Mouse (Mus musculus) lung, embryonic 15.5 days (tissue): ENCODE data around the gene Dnajb2. TPM values are rescaled to one million over a fixed set of nuclear protein-coding genes. Genes with fewer than 3 reads are reported as not detected.

Experiments used
- ATAC-seq: fragments of 200-750 bp; cut with Nextera tagmentation; 2 replicates; pipeline ENCODE4 v1.8.0; 2017; ENCODE audit warnings: moderate number of reproducible peaks, borderline replicate concordance; ENCODE audit not compliant: low FRiP score, low TSS enrichment; ENCODE audit errors: extremely low read depth
- H3K27ac ChIP-seq: fragments of 300-500 bp; sonication (generic); 2 replicates; pipeline ENCODE4 v1.5.1; 2015; ENCODE audit warnings: moderate library complexity, mild to moderate bottlenecking, inconsistent platforms
- H3K27me3 ChIP-seq: fragments of 300-500 bp; sonication (generic); 2 replicates; pipeline ENCODE4 v1.6.1; 2015; ENCODE audit warnings: inconsistent platforms
- H3K36me3 ChIP-seq: fragments of 300-500 bp; sonication (generic); 2 replicates; pipeline ENCODE4 v1.6.1; 2015; ENCODE audit warnings: inconsistent platforms
- H3K4me1 ChIP-seq: fragments of 300-500 bp; sonication (generic); 2 replicates; pipeline ENCODE4 v1.6.1; 2015; ENCODE audit warnings: inconsistent platforms
- H3K4me2 ChIP-seq: fragments of 300-500 bp; sonication (generic); 2 replicates; pipeline ENCODE4 v1.6.1; 2015; ENCODE audit warnings: inconsistent platforms, mild to moderate bottlenecking, moderate library complexity
- H3K4me3 ChIP-seq: fragments of 300-500 bp; sonication (generic); 2 replicates; pipeline ENCODE4 v1.5.1; 2015; ENCODE audit warnings: mild to moderate bottlenecking, inconsistent platforms
- H3K9ac ChIP-seq: fragments of 300-500 bp; sonication (generic); 2 replicates; pipeline ENCODE4 v1.6.1; 2015; ENCODE audit warnings: inconsistent platforms
- H3K9me3 ChIP-seq: fragments of 300-500 bp; sonication (generic); 2 replicates; pipeline ENCODE4 v1.6.1; 2016; ENCODE audit warnings: inconsistent platforms
- WGBS: fragments of 180-500 bp; shearing (Covaris S2); methylation state at CpG from one replicate; pipeline ENCODE4 v1.1.7; 2015; 5-methylcytosine and 5-hydroxymethylcytosine counted together
- polyA plus RNA-seq: library from polyadenylated mRNA; unstranded; fragments of >200 nt; fragmentation: Nextera tagmentation; extraction: Ambion mirVana; gene quantifications from 2 replicates; pipeline ENCODE4 v1.2.1, GENCODE M21; 2015

Dnajb2 gene
- polyA plus RNA-seq, 1 experiment from 2014 or later = 33.3 TPM

- Histone ChIP-seq H3K4me1 (peaks cover 4% of the 10 kb centered on the region), H3K27me3 (no peaks in the 10 kb centered on the region), H3K4me2 (no peak overlapping the region), H3K27ac (no peak overlapping the region), H3K9ac (no peak overlapping the region), H3K4me3 (no peak overlapping the region), H3K36me3 (no peaks in the 10 kb centered on the region), H3K9me3 (no peaks in the 10 kb centered on the region)
- WGBS = 52% methylated on average over 16 of the region's 16 CpGs
- no peak for ATAC-seq
Observed at GRCm38 (mm10) chr1:75253849-75254624, 17.8 kb downstream of the Dnajb2 start.

- ATAC-seq = no peak
- H3K4me2 ChIP-seq = no peak overlapping the region
- no peaks in the 10 kb centered on the region for H3K36me3 ChIP-seq
- peaks cover 4% of the 10 kb centered on the region for H3K4me1 ChIP-seq
- H3K4me3 ChIP-seq = no peak overlapping the region
- 63% methylated on average over 8 of the region's 8 CpGs for WGBS
- H3K27ac ChIP-seq = no peak overlapping the region
- H3K9ac ChIP-seq = no peak overlapping the region
- no peaks in the 10 kb centered on the region for H3K27me3 ChIP-seq
- H3K9me3 ChIP-seq = no peaks in the 10 kb centered on the region
Observed at GRCm38 (mm10) chr1:75254625-75255013, 18.4 kb downstream of the Dnajb2 start.

GRCm38 (mm10) chr1:75255516-75256046 is 19.4 kb downstream of the Dnajb2 start:
- no peak overlapping the region for H3K4me3 ChIP-seq
- no peaks in the 10 kb centered on the region for H3K36me3 ChIP-seq
- H3K4me1 ChIP-seq = peaks cover 4% of the 10 kb centered on the region
- H3K9ac ChIP-seq = no peak overlapping the region
- no peak overlapping the region for H3K4me2 ChIP-seq
- ATAC-seq = no peak
- no peak overlapping the region for H3K27ac ChIP-seq
- H3K9me3 ChIP-seq = no peaks in the 10 kb centered on the region
- WGBS = 59% methylated on average over 10 of the region's 10 CpGs
- H3K27me3 ChIP-seq = no peaks in the 10 kb centered on the region

GRCm38 (mm10) chr1:75261278-75261677 is 25.1 kb downstream of the Dnajb2 start:
- Histone ChIP-seq H3K4me2 (no peak overlapping the region), H3K9me3 (no peaks in the 10 kb centered on the region), H3K4me3 (no peak overlapping the region), H3K27me3 (peaks cover 52% of the 10 kb centered on the region), H3K4me1 (no peaks in the 10 kb centered on the region), H3K27ac (no peak overlapping the region), H3K36me3 (no peaks in the 10 kb centered on the region), H3K9ac (no peak overlapping the region)
- ATAC-seq = no peak

- 1% methylated on average over 40 of the region's 40 CpGs for WGBS
- H3K4me3 ChIP-seq = no peak overlapping the region
- ATAC-seq = no peak
Observed at GRCm38 (mm10) chr1:75262969-75263951, 27.1 kb downstream of the Dnajb2 start.

GRCm38 (mm10) chr1:75264091-75264880 is 28.1 kb downstream of the Dnajb2 start, which contains the start of gene Ptprn:
Gene Ptprn (minus strand): TSS chr1:75264502.
- WGBS = 13% methylated on average over 31 of the region's 32 CpGs
- no peaks in the 10 kb centered on the region for H3K9me3 ChIP-seq
- no peaks in the 10 kb centered on the region for H3K4me1 ChIP-seq
- peaks cover 53% of the 10 kb centered on the region for H3K27me3 ChIP-seq
- H3K4me3 ChIP-seq = no peak within 1 kb of the TSS
- H3K36me3 ChIP-seq = no peaks in the 10 kb centered on the region
- H3K9ac ChIP-seq = no peak within 1 kb of the TSS
- no peak within 1 kb of the TSS for H3K4me2 ChIP-seq
- no peak within 1 kb of the TSS for H3K27ac ChIP-seq
- no peak for ATAC-seq

More at GRCm38 (mm10) chr1:75262969-75263951, 27.1 kb downstream of the Dnajb2 start:
- Histone ChIP-seq H3K27ac (no peak overlapping the region), H3K36me3 (no peaks in the 10 kb centered on the region), H3K9ac (no peak overlapping the region), H3K4me2 (no peak overlapping the region), H3K4me1 (no peaks in the 10 kb centered on the region), H3K9me3 (no peaks in the 10 kb centered on the region), H3K27me3 (peaks cover 53% of the 10 kb centered on the region)

- no peak overlapping the region for H3K4me2 ChIP-seq
- no peak overlapping the region for H3K9ac ChIP-seq
- H3K27ac ChIP-seq = no peak overlapping the region
- ATAC-seq = no peak
- 6% methylated on average over 23 of the region's 23 CpGs for whole genome bisulfite sequencing
- H3K9me3 ChIP-seq = no peaks in the 10 kb centered on the region
- no peaks in the 10 kb centered on the region for H3K36me3 ChIP-seq
- no peak overlapping the region for H3K4me3 ChIP-seq
- no peaks in the 10 kb centered on the region for H3K4me1 ChIP-seq
- H3K27me3 ChIP-seq = peaks cover 21% of the 10 kb centered on the region; the same call in 1 of the 2 replicates
Observed at GRCm38 (mm10) chr1:75277195-75278188, 41.3 kb downstream of the Dnajb2 start.

GRCm38 (mm10) chr1:75278228-75278627 is 42.0 kb downstream of the Dnajb2 start, which contains the start of gene Resp18:
Gene Resp18 (minus strand): TSS chr1:75278415.
- WGBS = 6% methylated on average over 13 of the region's 13 CpGs
- peaks cover 21% of the 10 kb centered on the region; the same call in 1 of the 2 replicates for H3K27me3 ChIP-seq
- H3K9ac ChIP-seq = no peak within 1 kb of the TSS
- no peaks in the 10 kb centered on the region for H3K4me1 ChIP-seq
- no peak within 1 kb of the TSS for H3K4me3 ChIP-seq
- no peak within 1 kb of the TSS for H3K27ac ChIP-seq
- no peaks in the 10 kb centered on the region for H3K36me3 ChIP-seq
- no peak within 1 kb of the TSS for H3K4me2 ChIP-seq
- no peak for ATAC-seq
- H3K9me3 ChIP-seq = no peaks in the 10 kb centered on the region

- 67% methylated on average over 5 of the region's 5 CpGs for WGBS
- no peak for ATAC-seq
- Histone ChIP-seq H3K4me3 (no peak overlapping the region), H3K4me2 (no peak overlapping the region), H3K9ac (no peak overlapping the region), H3K27ac (no peak overlapping the region), H3K4me1 (no peaks in the 10 kb centered on the region), H3K9me3 (no peaks in the 10 kb centered on the region), H3K27me3 (peaks cover 11% of the 10 kb centered on the region; the same call in 1 of the 2 replicates), H3K36me3 (no peaks in the 10 kb centered on the region)
Observed at GRCm38 (mm10) chr1:75283017-75283416, 46.8 kb downstream of the Dnajb2 start.

GRCm38 (mm10) chr1:75284911-75285310 is 48.7 kb downstream of the Dnajb2 start:
- H3K27ac ChIP-seq = no peak overlapping the region
- no peak overlapping the region for H3K4me2 ChIP-seq
- H3K4me3 ChIP-seq = no peak overlapping the region
- no peaks in the 10 kb centered on the region for H3K9me3 ChIP-seq
- no peaks in the 10 kb centered on the region for H3K36me3 ChIP-seq
- no peak for ATAC-seq
- no peaks in the 10 kb centered on the region for H3K4me1 ChIP-seq
- no peaks in the 10 kb centered on the region for H3K27me3 ChIP-seq
- 78% methylated on average over 7 of the region's 7 CpGs for WGBS
- H3K9ac ChIP-seq = no peak overlapping the region
